Mouse (Mus musculus) adipose tissue, adult 10 weeks (tissue): ENCODE results near the gene Kcnj11. TPM values are rescaled to one million over a fixed set of nuclear protein-coding genes. Genes with fewer than 3 reads are reported as not detected.

Source experiments
- polyA plus RNA-seq: library from polyadenylated mRNA; stranded (reverse); fragments of 350-450 nt; fragmentation: Illumina TruSeq; extraction: RNeasy Lipid Tissue Mini Kit (QIAGEN cat#74804); gene quantifications from one replicate; pipeline ENCODE4 v1.2.3, GENCODE M21; 2014; ENCODE audit warnings: low read depth, low replicate concordance

The Kcnj11 gene
- polyA plus RNA-seq = 8.1 TPM

GRCm38 (mm10) chr7:46100563-46100962, at the start of gene Kcnj11:
TSS of gene Kcnj11 (minus strand) at chr7:46100764.

Other genes with a start within 250 kb of the Kcnj11 start
- gene Kdelr1, start 228.0 kb downstream of the Kcnj11 start, polyA plus RNA-seq = 162 TPM
- 1.2 TPM for gene Grin2d, start 222.4 kb downstream of the Kcnj11 start, polyA plus RNA-seq
- 7.2 TPM for gene Syngr4, start 204.1 kb downstream of the Kcnj11 start, polyA plus RNA-seq
- 31.6 TPM for gene Tmem143, start 203.8 kb downstream of the Kcnj11 start, polyA plus RNA-seq
- 65.2 TPM for gene Emp3, start 179.4 kb downstream of the Kcnj11 start, polyA plus RNA-seq
- gene Ccdc114, start 176.7 kb downstream of the Kcnj11 start, polyA plus RNA-seq = 8.4 TPM
- 0.09 TPM for gene Abcc6, start 70.5 kb downstream of the Kcnj11 start, polyA plus RNA-seq
- gene Nomo1, start 67.1 kb downstream of the Kcnj11 start, polyA plus RNA-seq = 44.8 TPM
- 4.9 TPM for gene Abcc8, start 79.3 kb upstream of the Kcnj11 start, polyA plus RNA-seq
- 3.0 TPM for gene Ush1c, start 137.7 kb upstream of the Kcnj11 start, polyA plus RNA-seq
- not detected for gene Otog, start 140.2 kb upstream of the Kcnj11 start, polyA plus RNA-seq